Mouse (Mus musculus) intestine, embryonic 15.5 days (tissue): Measurements from ENCODE around the gene Zmym6. TPM values are rescaled to one million over a fixed set of nuclear protein-coding genes. Genes with fewer than 3 reads are reported as not detected.

ENCODE experiments used
- ATAC-seq: fragments of 200-750 bp; cut with Nextera tagmentation; 2 replicates; pipeline ENCODE4 v1.8.0; 2017; ENCODE audit warnings: moderate TSS enrichment, moderate library complexity
- H3K27ac ChIP-seq: fragments of 300-500 bp; sonication (generic); 2 replicates; pipeline ENCODE4 v1.5.1; 2015; ENCODE audit warnings: mild to moderate bottlenecking, inconsistent platforms
- H3K27me3 ChIP-seq: fragments of 300-500 bp; sonication (generic); replicated peaks from 2 replicates; pipeline ENCODE4 v1.6.1; 2015; ENCODE audit warnings: inconsistent platforms
- H3K36me3 ChIP-seq: fragments of 300-500 bp; sonication (generic); 2 replicates; pipeline ENCODE4 v1.6.1; 2015; ENCODE audit warnings: inconsistent platforms
- H3K4me1 ChIP-seq: fragments of 300-500 bp; sonication (generic); replicated peaks from 2 replicates; pipeline ENCODE4 v1.6.1; 2015; ENCODE audit warnings: inconsistent platforms
- H3K4me2 ChIP-seq: fragments of 300-500 bp; sonication (generic); replicated peaks from 2 replicates; pipeline ENCODE4 v1.6.1; 2015; ENCODE audit warnings: mild to moderate bottlenecking, inconsistent platforms
- H3K4me3 ChIP-seq: fragments of 300-500 bp; sonication (generic); replicated peaks from 2 replicates; pipeline ENCODE4 v1.5.1; 2015; ENCODE audit warnings: inconsistent platforms
- H3K9ac ChIP-seq: fragments of 300-500 bp; sonication (generic); 2 replicates; pipeline ENCODE4 v1.6.1; 2015; ENCODE audit warnings: inconsistent platforms
- H3K9me3 ChIP-seq: fragments of 300-500 bp; sonication (generic); 2 replicates; pipeline ENCODE4 v1.6.1; 2016; ENCODE audit warnings: inconsistent platforms
- WGBS: fragments of 180-500 bp; shearing (Covaris S2); methylation state at CpG from one replicate; pipeline ENCODE4 v1.1.7; 2015; 5-methylcytosine and 5-hydroxymethylcytosine counted together
- polyA plus RNA-seq: library from polyadenylated mRNA; unstranded; fragments of >200 nt; fragmentation: Nextera tagmentation; extraction: Ambion mirVana; gene quantifications from 2 replicates; pipeline ENCODE4 v1.2.1, GENCODE M21; 2015

Zmym6 gene
- polyA plus RNA-seq, 1 experiment from 2014 or later: 18.2 TPM

DNA sequence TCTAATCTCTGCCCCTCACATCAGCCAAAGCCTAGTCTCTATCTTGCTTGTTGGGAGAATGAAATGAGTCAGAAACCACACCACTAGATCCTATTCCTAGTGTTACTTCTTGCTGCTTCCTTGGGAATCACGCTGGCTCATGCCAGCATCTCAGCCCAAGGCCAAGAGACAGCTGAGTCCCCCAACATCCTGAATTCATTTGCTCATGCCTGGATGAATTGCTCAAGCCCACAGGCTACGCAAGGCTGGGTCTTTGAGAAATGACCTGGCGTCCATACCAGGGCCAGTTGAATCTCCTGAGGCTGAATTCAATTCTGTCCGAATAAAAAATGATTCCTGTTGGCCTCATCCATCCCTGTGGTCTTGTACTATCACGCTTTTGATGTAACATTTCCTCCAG, 60.4 kb downstream of the Zmym6 start:
- ATAC-seq: no peak
- H3K27me3 ChIP-seq: no peaks in the 10 kb centered on the region
- WGBS: 81% methylated on average over 5 of the region's 5 CpGs
- H3K9me3 ChIP-seq: no peaks in the 10 kb centered on the region
- no peak overlapping the region for H3K9ac ChIP-seq
- no peak overlapping the region for H3K27ac ChIP-seq
- no peaks in the 10 kb centered on the region for H3K36me3 ChIP-seq
- H3K4me1 ChIP-seq: no peaks in the 10 kb centered on the region
- H3K4me2 ChIP-seq: no peak overlapping the region
- no peak overlapping the region for H3K4me3 ChIP-seq

DNA sequence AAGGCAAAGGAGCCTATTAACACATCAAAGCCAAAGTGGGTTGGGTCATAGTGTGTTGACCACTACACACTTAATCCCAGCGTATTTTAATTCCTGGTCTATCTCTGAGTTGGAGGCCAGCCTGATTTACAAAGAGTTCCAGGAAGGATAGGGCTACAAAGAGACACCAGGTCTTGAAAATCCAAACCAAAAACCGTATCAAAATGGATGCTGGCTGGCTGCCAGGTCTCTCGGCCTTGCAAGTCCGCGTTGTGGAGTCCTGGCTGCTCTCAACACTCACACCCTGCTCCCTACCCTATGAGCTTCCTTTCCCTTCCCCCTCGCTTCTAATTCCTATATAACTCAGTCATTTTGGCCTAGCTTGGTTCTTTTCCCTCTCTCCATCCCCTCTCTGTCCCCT, 61.3 kb downstream of the Zmym6 start:
- Histone ChIP-seq H3K27me3 (no peaks in the 10 kb centered on the region), H3K9me3 (no peaks in the 10 kb centered on the region), H3K36me3 (no peaks in the 10 kb centered on the region), H3K4me1 (no peaks in the 10 kb centered on the region), H3K4me3 (no peak overlapping the region), H3K9ac (no peak overlapping the region), H3K4me2 (no peak overlapping the region), H3K27ac (no peak overlapping the region)
- 55% methylated on average over 6 of the region's 6 CpGs for WGBS
- no peak for ATAC-seq

DNA sequence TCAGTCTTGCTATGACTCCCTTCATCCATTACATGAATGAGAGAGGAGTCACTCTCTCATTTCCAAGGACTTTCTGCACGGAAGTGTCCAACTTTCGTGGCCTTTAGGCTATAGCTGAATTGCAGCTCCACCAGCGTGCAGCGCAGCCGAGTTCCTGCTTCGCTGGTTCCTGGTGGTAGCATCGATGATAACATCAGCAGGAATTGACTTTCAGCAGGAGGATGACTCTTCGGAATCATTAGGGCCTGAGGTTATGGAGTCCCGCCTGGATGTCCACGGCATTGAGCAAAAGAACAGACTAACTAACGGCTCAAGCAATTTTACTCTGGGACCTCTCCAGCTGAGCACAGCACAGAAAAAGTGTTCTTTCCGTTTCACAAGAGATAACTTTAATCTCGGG, 72.8 kb downstream of the Zmym6 start:
- 83% methylated on average over 13 of the region's 13 CpGs for WGBS
- H3K9me3 ChIP-seq: no peaks in the 10 kb centered on the region
- H3K36me3 ChIP-seq: no peaks in the 10 kb centered on the region
- no peak for ATAC-seq
- H3K4me3 ChIP-seq: no peak overlapping the region
- H3K4me2 ChIP-seq: no peak overlapping the region
- H3K9ac ChIP-seq: no peak overlapping the region
- no peaks in the 10 kb centered on the region for H3K27me3 ChIP-seq
- no peak overlapping the region for H3K27ac ChIP-seq
- no peaks in the 10 kb centered on the region for H3K4me1 ChIP-seq

DNA sequence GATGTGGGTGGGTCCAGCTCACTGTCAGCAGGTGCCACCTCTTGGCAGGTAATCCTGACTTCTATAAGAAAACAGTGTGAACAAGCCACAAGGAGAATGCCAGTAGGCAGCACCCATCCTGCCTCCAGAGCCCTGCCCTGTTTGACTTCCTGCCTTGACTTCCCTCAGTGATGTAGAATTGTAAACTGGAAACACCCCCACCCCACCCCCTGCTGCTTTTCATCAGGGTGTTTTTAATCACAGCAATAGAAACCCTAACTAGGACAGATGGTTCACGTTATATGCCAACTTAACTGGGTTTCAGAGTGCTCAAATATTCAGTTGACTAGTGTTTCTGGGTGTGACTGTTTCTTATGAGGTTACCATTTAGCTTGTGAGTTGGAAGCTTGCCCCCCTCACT, 76.2 kb downstream of the Zmym6 start:
- Histone ChIP-seq H3K27me3 (no peaks in the 10 kb centered on the region), H3K9ac (no peak overlapping the region), H3K4me2 (no peak overlapping the region), H3K4me1 (no peaks in the 10 kb centered on the region), H3K36me3 (no peaks in the 10 kb centered on the region), H3K9me3 (no peaks in the 10 kb centered on the region), H3K27ac (no peak overlapping the region), H3K4me3 (no peak overlapping the region)
- 47% methylated on average over 1 of the region's 1 CpGs for WGBS
- no peak for ATAC-seq

DNA sequence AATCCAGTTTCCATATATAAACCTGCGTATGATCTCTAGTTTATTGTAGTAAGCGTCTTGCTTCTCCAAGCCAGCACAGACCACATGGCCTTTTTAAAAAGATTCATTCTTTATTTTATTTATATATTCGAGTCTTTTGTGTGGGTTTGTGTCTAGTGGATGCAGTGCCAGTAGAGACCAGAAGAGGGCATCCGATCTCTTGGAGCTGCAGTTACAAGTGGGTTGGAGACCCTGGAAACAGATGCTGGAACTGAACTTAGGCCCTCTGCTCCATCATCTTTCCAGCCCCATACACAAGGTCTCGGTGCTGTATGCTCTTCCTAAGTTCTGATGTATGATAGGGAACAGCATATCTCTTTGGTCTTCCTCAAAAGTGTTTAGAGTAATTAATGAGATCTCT, 78.6 kb downstream of the Zmym6 start:
- ATAC-seq: no peak
- Histone ChIP-seq H3K36me3 (no peaks in the 10 kb centered on the region), H3K27ac (no peak overlapping the region), H3K9ac (no peak overlapping the region), H3K4me2 (no peak overlapping the region), H3K27me3 (no peaks in the 10 kb centered on the region), H3K9me3 (no peaks in the 10 kb centered on the region), H3K4me3 (no peak overlapping the region), H3K4me1 (no peaks in the 10 kb centered on the region)
- 63% methylated on average over 5 of the region's 5 CpGs for WGBS

DNA sequence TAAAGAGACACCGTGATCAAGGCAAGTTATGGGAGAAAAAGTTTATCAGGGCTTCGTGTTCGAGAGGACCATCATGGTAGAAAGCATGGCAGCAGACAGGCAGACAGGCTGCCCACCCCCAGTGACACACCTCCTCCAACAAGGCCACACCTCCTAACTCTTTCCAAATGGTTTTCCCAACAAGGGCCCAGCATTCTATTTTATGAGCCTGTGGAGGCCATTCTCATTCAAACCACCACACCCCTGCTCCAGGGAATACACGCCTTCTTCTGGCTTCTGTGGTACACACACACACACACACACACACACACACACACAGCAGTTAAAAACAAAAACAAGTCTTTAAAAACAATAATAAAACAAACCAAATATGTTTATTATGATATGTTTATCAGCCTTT, 80.6 kb downstream of the Zmym6 start:
- H3K36me3 ChIP-seq: no peaks in the 10 kb centered on the region
- no peak overlapping the region for H3K4me3 ChIP-seq
- no peaks in the 10 kb centered on the region for H3K4me1 ChIP-seq
- H3K27me3 ChIP-seq: no peaks in the 10 kb centered on the region
- H3K9ac ChIP-seq: no peak overlapping the region
- H3K27ac ChIP-seq: no peak overlapping the region
- WGBS: 88% methylated on average over 4 of the region's 4 CpGs
- no peak overlapping the region for H3K4me2 ChIP-seq
- H3K9me3 ChIP-seq: no peaks in the 10 kb centered on the region
- ATAC-seq: no peak

DNA sequence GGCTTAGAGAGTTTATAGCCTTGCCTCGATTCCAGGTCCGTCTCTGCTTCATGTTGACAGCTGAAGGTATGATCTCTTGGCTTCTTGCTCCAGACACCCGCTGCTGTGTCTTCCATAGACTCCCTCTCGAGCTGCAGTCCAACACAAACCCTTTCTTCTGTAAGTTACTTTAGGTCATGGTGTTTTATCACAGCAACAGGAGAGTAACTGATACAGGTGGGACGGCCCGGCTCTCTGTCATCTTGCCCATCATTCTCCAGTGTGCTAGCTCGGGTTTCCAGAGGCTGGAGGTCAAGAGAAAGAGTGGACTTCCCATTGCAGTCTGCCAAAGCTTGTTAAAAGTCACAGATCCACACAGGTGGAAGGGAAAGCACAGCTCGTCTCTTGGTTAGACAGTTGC, 86.7 kb downstream of the Zmym6 start:
- no peak for ATAC-seq
- Histone ChIP-seq H3K9me3 (no peaks in the 10 kb centered on the region), H3K9ac (no peak overlapping the region), H3K36me3 (no peaks in the 10 kb centered on the region), H3K4me1 (peaks cover 9% of the 10 kb centered on the region), H3K27ac (no peak overlapping the region), H3K4me3 (no peak overlapping the region), H3K4me2 (no peak overlapping the region), H3K27me3 (peaks cover 18% of the 10 kb centered on the region)
- WGBS: 59% methylated on average over 8 of the region's 8 CpGs

DNA sequence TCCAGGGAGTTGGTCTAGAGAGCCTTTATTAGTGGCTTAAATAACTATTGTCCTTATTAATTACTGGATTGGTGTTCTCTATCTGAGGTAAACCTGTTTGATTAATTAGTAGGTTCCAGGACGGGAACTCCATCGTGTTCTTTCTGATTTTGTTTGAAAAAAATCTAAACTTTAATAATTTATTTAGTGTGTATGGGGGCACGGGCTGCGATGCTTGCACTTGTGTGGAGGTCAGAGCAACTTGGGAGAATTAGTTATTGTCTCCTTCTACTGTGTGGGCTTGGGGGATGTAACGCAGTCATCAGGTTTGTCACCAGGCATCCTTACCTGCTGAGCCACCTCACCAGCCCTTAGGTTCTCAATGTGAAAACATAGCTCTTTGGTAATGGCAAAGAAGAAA, 89.9 kb downstream of the Zmym6 start:
- Histone ChIP-seq H3K36me3 (no peaks in the 10 kb centered on the region), H3K27me3 (peaks cover 43% of the 10 kb centered on the region), H3K27ac (no peak overlapping the region), H3K9me3 (no peaks in the 10 kb centered on the region), H3K9ac (no peak overlapping the region), H3K4me1 (peaks cover 15% of the 10 kb centered on the region), H3K4me2 (no peak overlapping the region), H3K4me3 (no peak overlapping the region)
- no peak for ATAC-seq
- WGBS: 66% methylated on average over 5 of the region's 5 CpGs

DNA sequence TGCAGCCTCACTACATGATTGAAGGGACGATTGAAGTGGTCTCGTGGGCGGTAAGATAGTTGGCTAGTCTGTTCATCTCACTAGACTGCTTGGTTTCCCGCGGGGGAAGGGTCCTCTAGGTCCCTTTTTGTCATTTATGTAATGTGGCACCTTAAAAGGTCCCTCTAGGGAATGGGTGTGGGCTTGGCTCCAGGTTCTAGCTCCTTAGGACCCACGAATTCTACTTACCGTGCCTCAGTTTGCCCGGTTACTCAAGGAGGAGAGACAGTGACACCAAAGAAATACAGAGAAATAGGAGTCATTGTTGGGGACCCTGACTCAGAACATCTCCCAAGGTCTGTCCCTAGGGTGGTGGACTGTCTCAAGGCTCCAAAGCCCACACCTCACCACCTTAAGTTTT, 90.5 kb downstream of the Zmym6 start:
- peaks cover 15% of the 10 kb centered on the region for H3K4me1 ChIP-seq
- 19% methylated on average over 8 of the region's 8 CpGs for WGBS
- peak overlapping the region; percentile 99 for H3K4me2 ChIP-seq
- no peaks in the 10 kb centered on the region for H3K9me3 ChIP-seq
- peak overlapping the region; percentile 81 for H3K4me3 ChIP-seq
- no peak overlapping the region for H3K9ac ChIP-seq
- no peaks in the 10 kb centered on the region for H3K36me3 ChIP-seq
- ATAC-seq: no peak
- no peak overlapping the region for H3K27ac ChIP-seq
- peaks cover 48% of the 10 kb centered on the region for H3K27me3 ChIP-seq

DNA sequence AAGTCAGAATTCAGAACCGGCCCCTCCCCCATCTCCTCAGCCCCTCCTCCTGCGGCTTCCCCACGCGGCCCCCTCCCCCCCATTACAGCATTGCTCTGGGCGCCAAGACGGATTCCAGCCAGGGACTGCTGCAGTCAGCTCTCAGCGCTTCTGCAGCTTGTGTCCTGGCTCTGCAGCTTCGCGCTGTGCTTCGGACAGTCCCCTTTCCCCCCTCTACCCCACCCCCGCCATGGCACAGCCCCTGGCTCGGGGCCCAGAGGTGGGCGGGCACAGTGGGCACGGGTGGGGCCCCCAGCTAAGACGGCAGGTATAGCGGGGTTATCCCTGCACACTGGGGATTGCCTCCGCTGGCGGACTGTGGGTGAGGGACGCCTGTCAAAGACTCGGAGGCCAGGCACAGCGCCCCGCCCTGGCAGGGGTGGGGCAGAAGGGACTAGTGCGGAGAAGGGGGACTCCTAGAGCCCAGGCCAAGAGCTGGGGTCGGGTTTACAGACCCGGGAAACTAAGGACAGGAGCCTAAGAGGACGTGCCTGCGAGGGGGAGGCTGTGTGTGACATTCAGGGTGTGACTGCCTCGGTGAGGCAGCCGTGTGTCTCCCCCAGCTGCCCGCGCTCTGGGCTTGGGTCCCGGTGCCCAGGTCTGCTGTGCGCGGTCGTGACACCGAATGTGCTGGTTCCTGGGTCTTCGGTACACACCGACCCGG, 91.2 kb downstream of the Zmym6 start:
- under 1% methylated on average over 39 of the region's 39 CpGs for WGBS
- peaks cover 52% of the 10 kb centered on the region for H3K27me3 ChIP-seq
- ATAC-seq: peak; percentile 70

DNA sequence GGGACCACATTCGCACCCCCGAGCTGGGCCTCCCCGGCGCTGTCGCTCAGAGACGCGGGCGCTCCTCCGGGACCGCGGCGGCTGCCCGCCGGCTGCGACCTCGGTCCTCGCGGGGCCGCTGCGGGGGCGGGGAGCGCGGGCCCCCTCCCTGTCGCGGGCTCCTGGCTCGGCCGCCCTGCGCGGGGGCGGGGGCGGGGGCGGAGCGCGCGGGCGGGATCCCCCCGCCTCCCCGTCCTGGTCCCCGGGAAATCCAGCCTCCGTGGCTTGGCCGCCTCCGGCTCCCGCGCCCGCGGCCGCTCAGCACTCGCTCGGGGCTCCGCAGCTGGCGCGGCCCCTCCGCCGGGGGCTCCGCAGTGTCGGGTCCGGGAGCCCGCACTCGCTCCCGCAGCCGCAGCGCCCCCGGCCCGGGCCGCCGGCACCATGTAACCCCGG, 91.7 kb downstream of the Zmym6 start, which contains the start of gene Dlgap3:
Dlgap3 (plus strand) TSS at position 291 of the 432 bp plus-strand sequence.
- peak; percentile 76 for ATAC-seq
- peak within 1 kb of the TSS; percentile 99 for H3K4me2 ChIP-seq
- H3K27me3 ChIP-seq: peaks cover 53% of the 10 kb centered on the region
- H3K9me3 ChIP-seq: no peaks in the 10 kb centered on the region
- H3K27ac ChIP-seq: no peak within 1 kb of the TSS; the same call in 1 of the 2 replicates
- no peaks in the 10 kb centered on the region for H3K36me3 ChIP-seq
- WGBS: 1% methylated on average over 54 of the region's 67 CpGs
- H3K9ac ChIP-seq: peak within 1 kb of the TSS; percentile 58
- peaks cover 15% of the 10 kb centered on the region for H3K4me1 ChIP-seq
- peak within 1 kb of the TSS; percentile 81 for H3K4me3 ChIP-seq

More for the DNA sequence above, 91.2 kb downstream of the Zmym6 start:
- Histone ChIP-seq H3K4me2 (peak overlapping the region; percentile 99), H3K4me1 (peaks cover 15% of the 10 kb centered on the region), H3K27ac (no peak overlapping the region; the same call in 1 of the 2 replicates), H3K9ac (peak overlapping the region; percentile 58), H3K36me3 (no peaks in the 10 kb centered on the region), H3K4me3 (peak overlapping the region; percentile 81), H3K9me3 (no peaks in the 10 kb centered on the region)

DNA sequence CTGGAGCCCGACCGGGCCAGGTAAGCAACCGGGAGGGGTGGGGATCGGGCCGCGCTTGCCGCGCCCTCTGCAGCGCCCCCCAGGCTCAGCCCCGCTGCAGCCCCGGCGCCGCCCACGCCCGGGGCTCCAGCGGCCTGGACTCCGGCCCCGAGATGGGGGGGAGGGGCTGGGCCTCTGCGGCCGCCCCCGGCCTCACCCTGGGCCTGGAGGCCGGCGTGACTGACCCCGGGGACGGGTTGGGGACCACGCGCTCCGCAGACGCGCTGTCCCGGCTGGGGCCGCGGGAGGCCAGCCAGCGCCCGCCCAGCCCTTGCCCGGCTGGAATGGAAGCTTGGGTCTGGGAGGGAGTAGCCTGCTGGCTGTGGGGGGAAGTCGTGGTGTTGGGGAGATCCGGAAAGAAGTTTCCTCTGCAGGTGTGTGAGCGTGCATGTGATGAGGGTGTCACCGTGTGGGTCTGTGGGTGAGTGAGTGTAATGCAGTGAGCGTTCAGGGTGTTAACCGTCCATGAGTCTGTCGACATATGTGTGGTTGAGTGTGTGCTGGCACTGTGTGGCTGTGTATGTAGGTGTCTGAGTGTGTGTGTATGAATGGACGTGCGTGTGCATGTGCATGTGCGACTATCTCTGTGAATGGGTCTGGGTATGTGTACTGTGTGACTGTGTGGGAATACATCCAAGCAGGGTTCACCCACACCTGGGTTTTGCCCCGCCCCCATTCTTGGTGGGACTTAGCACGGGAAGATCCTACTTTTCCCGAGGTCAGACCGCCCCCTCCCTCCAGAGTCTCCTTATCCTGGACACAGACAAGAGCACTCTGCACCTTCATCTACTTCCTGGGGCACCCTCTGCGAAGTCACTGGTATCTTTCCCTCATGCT, 92.4 kb downstream of the Zmym6 start:
- H3K9ac ChIP-seq: peak overlapping the region; percentile 58
- H3K4me3 ChIP-seq: peak overlapping the region; percentile 81
- peak overlapping the region; percentile 99 for H3K4me2 ChIP-seq
- ATAC-seq: peak; percentile 72
- no peaks in the 10 kb centered on the region for H3K9me3 ChIP-seq
- H3K27ac ChIP-seq: no peak overlapping the region
- peaks cover 15% of the 10 kb centered on the region for H3K4me1 ChIP-seq
- H3K36me3 ChIP-seq: no peaks in the 10 kb centered on the region
- H3K27me3 ChIP-seq: peaks cover 53% of the 10 kb centered on the region
- WGBS: 2% methylated on average over 46 of the region's 51 CpGs
